Mouse (Mus musculus): ENCODE measurements around the gene Cacnb4.

Gene Cacnb4

GRCm38 (mm10) chr2:52471545-52472291, 204.9 kb downstream of the Cacnb4 start:
- in situ Hi-C loops (cut with MboI) = no loop called here

GRCm38 (mm10) chr2:52470044-52470560, 206.5 kb downstream of the Cacnb4 start:
- in situ Hi-C loops (cut with MboI) = no loop called here

GRCm38 (mm10) chr2:52467629-52468028, 209.0 kb downstream of the Cacnb4 start:
- in situ Hi-C loops (cut with MboI) = no loop called here

GRCm38 (mm10) chr2:52461206-52461967, 215.2 kb downstream of the Cacnb4 start:
- in situ Hi-C loops (cut with MboI) = no loop called here

GRCm38 (mm10) chr2:52455606-52456479, 220.8 kb downstream of the Cacnb4 start:
- in situ Hi-C loops (cut with MboI) = no loop called here

GRCm38 (mm10) chr2:52449818-52450217, 226.8 kb downstream of the Cacnb4 start:
- in situ Hi-C loops (cut with MboI) = no loop called here

- in situ Hi-C loops (cut with MboI) = no loop called here
Measured at GRCm38 (mm10) chr2:52448916-52449315, 227.7 kb downstream of the Cacnb4 start.

GRCm38 (mm10) chr2:52446648-52447047, 230.0 kb downstream of the Cacnb4 start:
- in situ Hi-C loops (cut with MboI) = no loop called here

- in situ Hi-C loops (cut with MboI) = no loop called here
Measured at GRCm38 (mm10) chr2:52442125-52442524, 234.5 kb downstream of the Cacnb4 start.

- in situ Hi-C loops (cut with MboI) = no loop called here
Measured at GRCm38 (mm10) chr2:52440420-52441015, 236.1 kb downstream of the Cacnb4 start.

GRCm38 (mm10) chr2:52438437-52438836, 238.2 kb downstream of the Cacnb4 start:
- in situ Hi-C loops (cut with MboI) = no loop called here

- in situ Hi-C loops (cut with MboI) = no loop called here
Measured at GRCm38 (mm10) chr2:52438013-52438412, 238.6 kb downstream of the Cacnb4 start.

- in situ Hi-C loops (cut with MboI) = no loop called here
Measured at GRCm38 (mm10) chr2:52435919-52436632, 240.6 kb downstream of the Cacnb4 start.

GRCm38 (mm10) chr2:52433365-52433764, 243.3 kb downstream of the Cacnb4 start:
- in situ Hi-C loops (cut with MboI) = no loop called here

GRCm38 (mm10) chr2:52427383-52427782, 249.2 kb downstream of the Cacnb4 start:
- in situ Hi-C loops (cut with MboI) = no loop called here

- in situ Hi-C loops (cut with MboI) = no loop called here
Measured at GRCm38 (mm10) chr2:52426041-52426440, 250.6 kb downstream of the Cacnb4 start.

- in situ Hi-C loops (cut with MboI) = no loop called here
Measured at GRCm38 (mm10) chr2:52425523-52425795, 251.2 kb downstream of the Cacnb4 start.

- in situ Hi-C loops (cut with MboI) = no loop called here
Measured at GRCm38 (mm10) chr2:52424747-52425522, 251.7 kb downstream of the Cacnb4 start, which contains the start of gene Arl5a. TSS of gene Arl5a (minus strand) at chr2:52424901.

- in situ Hi-C loops (cut with MboI) = no loop called here
Measured at GRCm38 (mm10) chr2:52424248-52424728, 252.3 kb downstream of the Cacnb4 start.

GRCm38 (mm10) chr2:52423611-52424247, 252.9 kb downstream of the Cacnb4 start:
- in situ Hi-C loops (cut with MboI) = no loop called here

Data from mature B cell (primary cell).